Mouse (Mus musculus) liver, adult 2 months (tissue): Measurements from ENCODE around the gene Zbtb7a. TPM values are rescaled to one million over a fixed set of nuclear protein-coding genes. Genes with fewer than 3 reads are reported as not detected.
"Not testable (repeated sequence)": the region's sequence is repeated elsewhere in the genome, so short reads cannot be mapped to it uniquely, and the experiment has no call there.

ENCODE experiments used
- DNase-seq: peaks from one replicate; pipeline ENCODE4 v3.0.0-alpha.2; 2011; ENCODE audit warnings: low read depth, low spot score; ENCODE audit errors: extremely low read depth
- H3K27ac ChIP-seq: fragments of 200-500 bp; replicated peaks from 2 replicates; pipeline ENCODE4 v1.5.1; 2012; ENCODE audit warnings: low read depth, mild to moderate bottlenecking, control low read depth, inconsistent platforms, low read length; ENCODE audit not compliant: insufficient read depth
- H3K27me3 ChIP-seq: fragments of 200-500 bp; 2 replicates; pipeline ENCODE4 v1.6.1; 2012; ENCODE audit warnings: mild to moderate bottlenecking, moderate library complexity, low read length, inconsistent platforms; ENCODE audit not compliant: control insufficient read depth, insufficient read depth
- H3K36me3 ChIP-seq: fragments of 200-500 bp; 2 replicates; pipeline ENCODE4 v1.6.1; 2012; ENCODE audit warnings: low read length, inconsistent platforms; ENCODE audit not compliant: control insufficient read depth, insufficient read depth
- H3K4me1 ChIP-seq: fragments of 200-500 bp; 2 replicates; pipeline ENCODE4 v1.6.1; 2011; ENCODE audit warnings: low read length; ENCODE audit not compliant: control insufficient read depth, insufficient read depth
- H3K4me3 ChIP-seq: fragments of 200-500 bp; 2 replicates; pipeline ENCODE4 v1.5.1; 2011; ENCODE audit warnings: low read depth, mild to moderate bottlenecking, control low read depth, low read length, moderate library complexity; ENCODE audit not compliant: insufficient read depth
- H3K79me2 ChIP-seq: fragments of 200-500 bp; 2 replicates; pipeline ENCODE4 v1.6.1; 2012; ENCODE audit warnings: inconsistent platforms, mild to moderate bottlenecking, low read length, moderate library complexity; ENCODE audit not compliant: control insufficient read depth, insufficient read depth
- H3K9ac ChIP-seq: fragments of 200-500 bp; 2 replicates; pipeline ENCODE4 v1.6.1; 2012; ENCODE audit warnings: low read depth, mild to moderate bottlenecking, control low read depth, inconsistent platforms, low read length
- CTCF ChIP-seq: fragments of 200-500 bp; IDR thresholded peaks from 2 replicates; pipeline ENCODE4 v1.5.1; 2011; ENCODE audit warnings: low read depth, low read length, control low read depth
- POLR2A ChIP-seq: fragments of 200-500 bp; IDR thresholded peaks from 2 replicates; pipeline ENCODE4 v1.6.1; 2011; ENCODE audit warnings: low read length, control low read depth; ENCODE audit not compliant: insufficient read depth; ENCODE audit errors: extremely low read depth
- WGBS: fragments of 180-500 bp; shearing (Covaris S2); methylation state at CpG from one replicate; pipeline ENCODE4 v1.1.7; 2018; 5-methylcytosine and 5-hydroxymethylcytosine counted together
- polyA plus RNA-seq: library from polyadenylated mRNA; depleted of rRNA; stranded (reverse); fragments of >200 nt; gene quantifications from 2 replicates; pipeline ENCODE4 v1.2.3, GENCODE M21; 2012
- total RNA-seq: library from RNA; depleted of rRNA; stranded (reverse); fragments of >200 nt; gene quantifications from 2 replicates; pipeline ENCODE4 v1.2.3, GENCODE M21; 2014

The Zbtb7a gene
- total and polyA plus RNA-seq, 2 experiments: 10.0 to 28.6 TPM

GRCm38 (mm10) chr10:81167200-81168086 is 32.4 kb downstream of the Zbtb7a start, which contains the start of gene Pias4:
Gene Pias4 (minus strand): TSS chr10:81167923.
- peak; percentile 81 for TF ChIP-seq POLR2A
- TF ChIP-seq CTCF: no peak
- DNase-seq: peak; percentile 90
- WGBS: under 1% methylated on average over 54 of the region's 64 CpGs
- H3K79me2 ChIP-seq: peaks cover 33% of the 10 kb centered on the region
- H3K4me1 ChIP-seq: peaks cover 6% of the 10 kb centered on the region
- H3K27me3 ChIP-seq: no peaks in the 10 kb centered on the region
- peak within 1 kb of the TSS; percentile 94 for H3K9ac ChIP-seq
- H3K36me3 ChIP-seq: no peaks in the 10 kb centered on the region
- peak within 1 kb of the TSS; percentile 32 for H3K27ac ChIP-seq
- peak within 1 kb of the TSS; percentile 99 for H3K4me3 ChIP-seq

- TF ChIP-seq CTCF (no peak), POLR2A (no peak)
- DNase-seq: no peak
- H3K4me1 ChIP-seq: peaks cover 7% of the 10 kb centered on the region
- H3K79me2 ChIP-seq: peaks cover 30% of the 10 kb centered on the region
- H3K27me3 ChIP-seq: no peaks in the 10 kb centered on the region
- peak overlapping the region; percentile 15; the same call in 1 of the 2 replicates for H3K9ac ChIP-seq
- H3K36me3 ChIP-seq: no peaks in the 10 kb centered on the region
- peak overlapping the region; percentile 32 for H3K27ac ChIP-seq
- peak overlapping the region; percentile 7; the same call in 1 of the 2 replicates for H3K4me3 ChIP-seq
- 16% methylated on average over 5 of the region's 5 CpGs for WGBS
These were observed 33.0 kb downstream of the Zbtb7a start for GRCm38 (mm10) chr10:81168087-81168431.

GRCm38 (mm10) chr10:81168521-81169244 is 33.7 kb downstream of the Zbtb7a start:
- 3% methylated on average over 29 of the region's 29 CpGs for WGBS
- Histone ChIP-seq H3K27me3 (no peaks in the 10 kb centered on the region), H3K4me1 (peaks cover 9% of the 10 kb centered on the region), H3K4me3 (peak overlapping the region; percentile 99), H3K36me3 (no peaks in the 10 kb centered on the region), H3K27ac (peak overlapping the region; percentile 96), H3K79me2 (peaks cover 26% of the 10 kb centered on the region), H3K9ac (peak overlapping the region; percentile 97)
- DNase-seq: peak; percentile 76
- no peak for TF ChIP-seq CTCF
- no peak for TF ChIP-seq POLR2A

- DNase-seq: peak; percentile 33
- H3K27ac ChIP-seq: peak overlapping the region; percentile 13; the same call in 1 of the 2 replicates
- not testable (repeated sequence) for H3K4me1 ChIP-seq, H3K36me3 ChIP-seq, H3K4me3 ChIP-seq, H3K27me3 ChIP-seq, H3K9ac ChIP-seq
- WGBS: 22% methylated on average over 10 of the region's 14 CpGs
- H3K79me2 ChIP-seq: peaks cover 22% of the 10 kb centered on the region
These were observed 34.4 kb downstream of the Zbtb7a start for GRCm38 (mm10) chr10:81169411-81169900.

GRCm38 (mm10) chr10:81173132-81173531 is 38.1 kb downstream of the Zbtb7a start:
- H3K27me3 ChIP-seq: no peaks in the 10 kb centered on the region
- peaks cover 6% of the 10 kb centered on the region; the same call in 1 of the 2 replicates for H3K36me3 ChIP-seq
- peak overlapping the region; percentile 77 for H3K9ac ChIP-seq
- 12% methylated on average over 21 of the region's 21 CpGs for WGBS
- no peak for TF ChIP-seq POLR2A
- peak; percentile 86 for TF ChIP-seq CTCF
- H3K4me3 ChIP-seq: 0 out of 2 replicates have a peak overlapping the region, but pooled peaks have one; percentile 19
- peak; percentile 63 for DNase-seq
- peaks cover 15% of the 10 kb centered on the region for H3K79me2 ChIP-seq
- H3K4me1 ChIP-seq: peaks cover 17% of the 10 kb centered on the region
- H3K27ac ChIP-seq: peak overlapping the region; percentile 79
